Mouse (Mus musculus) forebrain, postnatal 0 days (tissue): ENCODE results near the gene Zbtb20. TPM values are rescaled to one million over a fixed set of nuclear protein-coding genes. Genes with fewer than 3 reads are reported as not detected.

Source experiments
- ATAC-seq: fragments of 200-750 bp; cut with Nextera tagmentation; 2 replicates; pipeline ENCODE4 v1.8.0; 2017; ENCODE audit warnings: mild to moderate bottlenecking, moderate library complexity
- DNase-seq: peaks from one replicate; pipeline ENCODE4 v3.0.0-alpha.2; 2015
- H3K27ac ChIP-seq: fragments of 300-500 bp; sonication (generic); 2 replicates; pipeline ENCODE4 v1.5.1; 2014; ENCODE audit warnings: low read depth, mild to moderate bottlenecking, antibody characterized with exemption, low read length, moderate library complexity, mixed read lengths
- H3K27me3 ChIP-seq: fragments of 300-500 bp; sonication (generic); 2 replicates; pipeline ENCODE4 v1.6.1; 2014; ENCODE audit warnings: mild to moderate bottlenecking, low read length, mixed read lengths; ENCODE audit not compliant: insufficient read depth
- H3K36me3 ChIP-seq: fragments of 300-500 bp; sonication (generic); 2 replicates; pipeline ENCODE4 v1.6.1; 2014; ENCODE audit warnings: mild to moderate bottlenecking, moderate library complexity; ENCODE audit not compliant: insufficient read depth
- H3K4me1 ChIP-seq: fragments of 300-500 bp; sonication (generic); 2 replicates; pipeline ENCODE4 v1.6.1; 2014; ENCODE audit warnings: antibody characterized with exemption; ENCODE audit not compliant: insufficient read depth
- H3K4me2 ChIP-seq: fragments of 300-500 bp; sonication (generic); 2 replicates; pipeline ENCODE4 v1.6.1; 2014; ENCODE audit warnings: low read depth, mild to moderate bottlenecking, moderate library complexity
- H3K4me3 ChIP-seq: fragments of 300-500 bp; sonication (generic); 2 replicates; pipeline ENCODE4 v1.5.1; 2014; ENCODE audit warnings: low read depth, low read length, mixed read lengths
- H3K9ac ChIP-seq: fragments of 300-500 bp; sonication (generic); 2 replicates; pipeline ENCODE4 v1.6.1; 2014; ENCODE audit warnings: mild to moderate bottlenecking
- H3K9me3 ChIP-seq: fragments of 300-500 bp; sonication (generic); 2 replicates; pipeline ENCODE4 v1.6.1; 2016; ENCODE audit warnings: low read length
- CTCF ChIP-seq: sonication (generic); IDR thresholded peaks from 2 replicates; pipeline ENCODE4 v1.5.1; 2016; ENCODE audit warnings: antibody characterized with exemption, control low read depth, low read depth
- WGBS: fragments of 180-500 bp; shearing (Covaris S2); extraction: QIAGEN DNeasy Blood & Tissue Kit; methylation state at CpG from one replicate; pipeline ENCODE4 v1.1.7; 2014; 5-methylcytosine and 5-hydroxymethylcytosine counted together
- polyA plus RNA-seq: library from polyadenylated mRNA; unstranded; fragments of >200 nt; fragmentation: Nextera tagmentation; extraction: Ambion mirVana; gene quantifications from 2 replicates; pipeline ENCODE4 v1.2.1, GENCODE M21; 2015
- total RNA-seq: library from RNA; depleted of rRNA; stranded (reverse); fragments of >200 nt; gene quantifications from 2 replicates; pipeline ENCODE4 v1.2.3, GENCODE M21; 2014

Gene Zbtb20
- total and polyA plus RNA-seq, 2 experiments from 2014 or later = 63.4 to 90.9 TPM

GRCm38 (mm10) chr16:43131077-43131476 is 255.4 kb downstream of the Zbtb20 start:
- ATAC-seq = no peak

DNA sequence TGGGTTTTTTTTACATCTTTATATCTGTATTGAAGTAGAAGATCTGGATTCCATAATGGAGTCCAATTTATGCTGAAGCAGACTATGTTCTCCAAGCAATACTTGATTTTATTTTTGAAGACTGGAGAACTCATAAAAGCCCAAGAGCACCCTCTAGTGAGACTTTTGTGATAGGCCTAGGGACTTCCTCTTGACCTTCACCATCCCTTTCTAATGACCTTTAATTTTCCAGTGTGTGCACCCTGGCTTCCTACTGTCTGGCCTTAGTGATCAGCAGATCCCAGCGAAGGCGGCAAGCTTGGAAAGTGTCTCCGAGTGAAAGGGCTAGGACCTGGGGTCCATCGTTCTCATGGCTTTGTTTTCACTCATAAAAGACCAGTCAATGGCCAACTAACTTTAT is 292.8 kb downstream of the Zbtb20 start:
- WGBS = 76% methylated on average over 4 of the region's 4 CpGs
- ATAC-seq (no peak), DNase-seq (no peak)
- Histone ChIP-seq H3K4me2 (no peak overlapping the region), H3K9ac (no peak overlapping the region), H3K36me3 (no peaks in the 10 kb centered on the region), H3K4me3 (no peak overlapping the region), H3K27me3 (no peaks in the 10 kb centered on the region), H3K9me3 (no peaks in the 10 kb centered on the region), H3K4me1 (no peaks in the 10 kb centered on the region), H3K27ac (no peak overlapping the region)
- peak; percentile 35 for TF ChIP-seq CTCF

More at GRCm38 (mm10) chr16:43131077-43131476, 255.4 kb downstream of the Zbtb20 start:
- Histone ChIP-seq H3K4me1 (peaks cover 5% of the 10 kb centered on the region; the same call in 1 of the 2 replicates), H3K27ac (no peak overlapping the region), H3K27me3 (no peaks in the 10 kb centered on the region), H3K4me3 (no peak overlapping the region), H3K4me2 (no peak overlapping the region), H3K9me3 (no peaks in the 10 kb centered on the region), H3K36me3 (no peaks in the 10 kb centered on the region), H3K9ac (no peak overlapping the region)
- TF ChIP-seq CTCF = no peak
- DNase-seq = no peak

GRCm38 (mm10) chr16:43169273-43169905 is 293.7 kb downstream of the Zbtb20 start:
- DNase-seq (no peak), ATAC-seq (no peak)
- Histone ChIP-seq H3K36me3 (no peaks in the 10 kb centered on the region), H3K27ac (no peak overlapping the region), H3K4me2 (no peak overlapping the region), H3K4me1 (no peaks in the 10 kb centered on the region), H3K9ac (no peak overlapping the region), H3K4me3 (no peak overlapping the region), H3K9me3 (no peaks in the 10 kb centered on the region), H3K27me3 (no peaks in the 10 kb centered on the region)
- no peak for TF ChIP-seq CTCF
- 66% methylated on average over 2 of the region's 2 CpGs for WGBS

- no peak overlapping the region for H3K4me3 ChIP-seq
- WGBS = 29% methylated on average over 2 of the region's 2 CpGs
These were observed 296.5 kb downstream of the Zbtb20 start for GRCm38 (mm10) chr16:43172139-43172538.

DNA sequence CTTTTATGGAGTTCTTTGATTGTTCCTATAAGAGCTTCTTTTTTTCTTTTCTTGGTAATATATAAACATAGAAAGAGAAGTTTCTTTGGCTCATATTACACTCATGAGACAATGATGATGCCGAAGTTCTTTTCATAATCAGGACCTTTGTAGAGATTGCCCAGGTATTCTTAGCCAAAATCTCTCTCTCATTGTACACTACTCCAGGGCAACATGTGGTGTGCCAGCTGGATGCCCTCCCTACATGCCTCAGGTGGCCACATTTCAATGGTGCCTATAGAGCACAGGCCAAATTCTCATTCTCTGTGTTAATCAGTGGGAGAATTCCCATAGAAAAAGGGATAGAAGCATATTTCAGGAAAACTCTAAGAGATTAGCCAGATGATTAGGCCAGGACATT is 297.2 kb downstream of the Zbtb20 start:
- no peak for DNase-seq
- no peak overlapping the region for H3K9ac ChIP-seq
- ATAC-seq = no peak
- no peak overlapping the region for H3K27ac ChIP-seq
- no peak overlapping the region for H3K4me3 ChIP-seq
- no peak for TF ChIP-seq CTCF
- 23% methylated on average over 1 of the region's 1 CpGs for WGBS
- H3K27me3 ChIP-seq = no peaks in the 10 kb centered on the region
- H3K36me3 ChIP-seq = no peaks in the 10 kb centered on the region
- H3K4me2 ChIP-seq = no peak overlapping the region
- no peaks in the 10 kb centered on the region for H3K4me1 ChIP-seq
- H3K9me3 ChIP-seq = no peaks in the 10 kb centered on the region

More at GRCm38 (mm10) chr16:43172139-43172538, 296.5 kb downstream of the Zbtb20 start:
- Histone ChIP-seq H3K27ac (no peak overlapping the region), H3K27me3 (no peaks in the 10 kb centered on the region), H3K4me1 (no peaks in the 10 kb centered on the region), H3K9ac (no peak overlapping the region), H3K36me3 (no peaks in the 10 kb centered on the region), H3K4me2 (no peak overlapping the region), H3K9me3 (no peaks in the 10 kb centered on the region)
- TF ChIP-seq CTCF = no peak
- DNase-seq (no peak), ATAC-seq (no peak)

GRCm38 (mm10) chr16:43174815-43175214 is 299.1 kb downstream of the Zbtb20 start:
- H3K36me3 ChIP-seq = no peaks in the 10 kb centered on the region
- H3K4me2 ChIP-seq = no peak overlapping the region
- no peak overlapping the region for H3K9ac ChIP-seq
- no peak overlapping the region for H3K27ac ChIP-seq
- no peaks in the 10 kb centered on the region for H3K4me1 ChIP-seq
- no peak for TF ChIP-seq CTCF
- DNase-seq (no peak), ATAC-seq (no peak)
- H3K9me3 ChIP-seq = no peaks in the 10 kb centered on the region
- no peak overlapping the region for H3K4me3 ChIP-seq
- WGBS = 84% methylated on average over 2 of the region's 2 CpGs
- no peaks in the 10 kb centered on the region for H3K27me3 ChIP-seq

DNA sequence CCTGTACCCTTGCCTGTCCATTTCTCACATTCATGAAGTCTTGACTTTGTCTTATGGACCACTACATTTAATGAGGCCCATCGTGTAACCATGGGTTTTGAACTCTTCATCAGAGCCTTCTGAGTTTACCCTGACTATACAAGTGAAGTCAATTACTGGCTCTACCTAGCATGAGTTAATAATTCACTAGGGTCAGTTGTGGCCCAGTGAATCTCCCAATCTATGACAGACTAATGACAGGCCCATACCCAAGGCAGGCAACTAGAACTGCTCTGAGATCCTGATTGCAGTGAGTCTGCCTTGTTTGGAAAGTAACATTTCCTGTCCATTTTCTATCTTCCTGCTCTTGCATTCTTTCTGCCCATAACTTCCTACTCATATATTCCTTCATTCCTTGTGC is 305.4 kb downstream of the Zbtb20 start:
- Histone ChIP-seq H3K27me3 (no peaks in the 10 kb centered on the region), H3K27ac (no peak overlapping the region), H3K9me3 (no peaks in the 10 kb centered on the region), H3K4me1 (no peaks in the 10 kb centered on the region), H3K4me2 (no peak overlapping the region), H3K9ac (no peak overlapping the region), H3K36me3 (no peaks in the 10 kb centered on the region), H3K4me3 (no peak overlapping the region)
- ATAC-seq = no peak
- no peak for TF ChIP-seq CTCF
- 92% methylated on average over 1 of the region's 1 CpGs for WGBS
- DNase-seq = no peak
